Mouse (Mus musculus): ENCODE data around the gene Lrrc73.

Lrrc73 gene

DNA sequence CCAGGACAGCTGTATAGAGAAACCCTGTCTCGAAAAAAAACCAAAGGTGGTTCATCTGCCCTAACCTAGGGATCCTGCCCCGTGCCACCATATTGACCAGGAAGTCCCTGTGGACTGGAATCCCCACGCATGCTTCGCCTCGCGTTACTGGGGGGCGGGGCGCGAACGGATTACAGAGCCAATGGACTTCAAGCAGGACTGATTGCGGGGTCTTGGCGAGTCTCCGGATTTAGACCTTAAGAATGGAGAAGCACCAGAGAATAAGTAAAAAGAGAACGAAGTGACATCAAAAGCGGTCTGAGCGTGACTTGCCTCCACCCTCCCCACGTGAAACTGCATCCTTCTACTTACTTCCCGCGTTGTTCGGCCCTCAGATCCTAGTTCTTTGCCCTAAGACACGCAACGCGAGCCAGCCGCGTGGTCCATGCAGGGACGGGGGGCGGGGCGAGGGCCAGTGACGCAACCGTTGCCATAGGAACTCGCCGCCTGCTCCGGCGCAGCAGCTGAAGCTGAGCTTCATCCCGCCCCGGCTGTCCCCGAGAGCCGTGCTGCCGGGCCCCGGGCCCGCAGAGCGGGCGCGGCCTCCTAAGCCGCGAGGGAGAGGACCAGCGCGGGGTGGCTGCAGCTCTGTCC lies at the start of gene Lrrc73:
Lrrc73 (plus strand) TSS at position 80 of the 633 bp plus-strand sequence.
- peak; percentile 91 for DNase-seq (ENCODE audit: low read depth)

DNA sequence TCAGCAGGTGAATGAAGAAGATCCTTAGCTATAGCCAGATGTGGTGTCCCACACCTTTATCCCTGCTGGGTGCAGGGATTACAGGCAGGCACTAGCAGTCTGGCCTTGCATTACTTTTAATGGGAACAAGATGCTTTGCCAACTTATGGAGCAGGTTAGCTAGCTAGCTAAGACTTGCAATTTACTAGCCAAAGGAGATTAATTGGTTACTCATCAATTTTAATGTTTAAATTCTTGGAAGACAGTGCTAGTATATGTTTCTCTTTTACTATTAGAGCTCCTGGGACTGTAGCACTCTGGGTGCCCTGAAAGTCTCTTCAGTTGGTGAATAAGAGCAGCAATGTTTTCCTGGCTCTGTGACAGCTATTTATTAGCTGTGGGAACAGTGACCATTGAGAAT lies 46.7 kb upstream of the Lrrc73 start:
- DNase-seq (ENCODE audit: low read depth), result no peak

GRCm38 (mm10) chr17:46210550-46210949 lies 42.8 kb upstream of the Lrrc73 start:
- DNase-seq (ENCODE audit: low read depth), result no peak

- no peak for DNase-seq (ENCODE audit: low read depth)
Observed at GRCm38 (mm10) chr17:46221601-46222000, 31.7 kb upstream of the Lrrc73 start.

DNA sequence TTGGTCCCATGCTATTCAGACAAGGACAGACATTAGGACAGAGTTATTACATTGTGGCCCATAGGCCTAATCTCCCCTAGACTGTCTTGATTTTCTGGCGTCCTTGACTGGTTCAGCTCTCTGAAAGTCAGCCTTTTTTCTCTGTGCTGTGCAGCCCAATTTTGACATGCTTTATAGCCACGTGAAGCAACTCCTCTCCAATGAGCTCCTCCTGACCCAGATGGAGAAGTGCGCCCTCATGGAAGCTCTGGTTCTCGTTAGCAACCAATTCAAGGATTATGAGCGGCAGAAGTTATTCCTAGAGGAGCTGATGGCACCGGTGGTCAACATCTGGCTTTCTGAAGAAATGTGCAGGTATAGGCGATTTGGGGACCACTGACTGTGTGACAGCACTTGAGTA lies 25.8 kb upstream of the Lrrc73 start:
- no peak for DNase-seq (ENCODE audit: low read depth)

GRCm38 (mm10) chr17:46236067-46236466 lies 17.3 kb upstream of the Lrrc73 start:
- no peak for DNase-seq (ENCODE audit: low read depth)

- no peak for DNase-seq (ENCODE audit: low read depth)
Observed at GRCm38 (mm10) chr17:46237079-46237478, 16.3 kb upstream of the Lrrc73 start.

GRCm38 (mm10) chr17:46237480-46237879 lies 15.9 kb upstream of the Lrrc73 start:
- DNase-seq (ENCODE audit: low read depth), result no peak

GRCm38 (mm10) chr17:46239516-46240114 lies 13.7 kb upstream of the Lrrc73 start:
- DNase-seq (ENCODE audit: low read depth), result no peak

DNA sequence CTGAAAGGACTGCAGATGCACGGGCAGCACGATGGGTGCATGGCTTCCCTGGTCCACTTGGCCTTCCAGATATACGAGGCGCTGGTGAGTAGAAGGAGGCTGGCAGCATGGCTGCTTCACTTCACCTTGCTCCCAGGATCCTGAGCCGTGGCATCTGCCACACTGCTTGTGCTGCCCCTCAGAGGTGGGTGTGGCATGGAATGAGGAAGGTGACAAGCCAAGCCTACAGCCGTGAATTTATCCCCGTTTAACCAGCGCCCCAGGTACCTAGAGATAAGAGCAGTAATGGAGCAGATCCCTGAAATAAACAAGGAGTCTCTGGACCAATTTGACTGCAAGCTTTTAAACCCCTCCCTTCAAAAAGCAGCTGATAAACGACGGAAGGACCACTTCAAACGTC lies 11.9 kb upstream of the Lrrc73 start:
- no peak for DNase-seq (ENCODE audit: low read depth)

- DNase-seq (ENCODE audit: low read depth), result no peak
Observed at GRCm38 (mm10) chr17:46242274-46242673, 11.1 kb upstream of the Lrrc73 start.

DNA sequence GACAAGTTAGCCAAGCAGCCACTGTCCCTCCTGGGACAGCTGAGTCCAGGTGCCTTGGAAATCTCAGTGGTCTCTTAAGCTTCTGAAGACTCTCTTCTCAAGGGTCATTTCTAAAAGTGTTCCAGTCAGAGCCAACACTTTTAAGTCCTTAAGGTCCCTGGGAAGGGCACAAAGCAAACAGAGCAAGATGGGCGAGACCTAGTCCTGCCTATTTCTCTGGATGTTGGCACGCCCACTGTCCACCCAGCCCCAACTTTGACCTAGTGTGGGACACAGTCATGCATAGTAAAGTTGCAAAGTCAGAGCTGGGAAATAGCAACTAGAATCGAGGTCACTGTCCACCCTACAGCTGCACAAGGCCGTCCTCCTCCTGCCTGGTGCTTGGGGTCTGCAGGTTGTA lies 10.3 kb upstream of the Lrrc73 start:
- no peak for DNase-seq (ENCODE audit: low read depth)

DNA sequence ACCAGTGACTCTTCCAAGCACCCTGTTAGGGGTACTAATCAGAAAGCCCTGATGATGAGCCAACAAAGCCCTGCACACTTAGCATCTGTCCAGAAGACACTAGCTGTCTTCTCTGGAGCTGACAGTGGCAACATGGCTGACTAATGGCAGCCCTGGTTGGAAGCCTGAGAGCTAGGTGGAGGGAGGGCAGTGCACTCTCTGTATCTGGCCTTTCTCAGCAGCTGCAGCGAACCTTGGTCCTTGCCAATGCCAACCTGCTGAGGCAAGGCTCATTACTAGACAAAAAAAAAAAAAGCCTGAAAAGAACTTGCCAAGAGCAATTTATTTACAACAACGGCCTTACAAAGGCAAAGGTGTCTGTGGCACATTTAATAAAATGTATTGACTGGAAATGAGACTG lies 9.7 kb upstream of the Lrrc73 start:
- DNase-seq (ENCODE audit: low read depth), result no peak

DNA sequence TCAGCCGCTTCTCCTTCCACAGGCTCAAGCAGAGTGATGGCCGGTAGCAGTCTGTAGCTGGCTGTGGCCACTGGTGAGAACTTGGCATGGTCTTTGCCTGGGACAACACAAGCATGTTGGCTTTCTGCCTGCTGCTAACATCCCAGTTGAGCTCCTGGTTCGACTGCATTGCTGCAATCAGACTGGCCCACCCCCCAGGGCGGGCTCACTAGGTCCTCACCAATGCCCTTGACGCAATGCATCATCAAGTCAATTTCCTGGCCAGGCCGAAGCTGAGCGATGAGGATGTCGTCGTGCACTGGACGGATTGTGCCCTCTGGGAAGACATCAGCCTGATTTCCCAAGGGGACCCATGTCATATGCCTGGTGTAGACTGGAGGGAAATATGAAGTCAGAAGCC lies 8.8 kb upstream of the Lrrc73 start:
- DNase-seq (ENCODE audit: low read depth), result no peak

DNA sequence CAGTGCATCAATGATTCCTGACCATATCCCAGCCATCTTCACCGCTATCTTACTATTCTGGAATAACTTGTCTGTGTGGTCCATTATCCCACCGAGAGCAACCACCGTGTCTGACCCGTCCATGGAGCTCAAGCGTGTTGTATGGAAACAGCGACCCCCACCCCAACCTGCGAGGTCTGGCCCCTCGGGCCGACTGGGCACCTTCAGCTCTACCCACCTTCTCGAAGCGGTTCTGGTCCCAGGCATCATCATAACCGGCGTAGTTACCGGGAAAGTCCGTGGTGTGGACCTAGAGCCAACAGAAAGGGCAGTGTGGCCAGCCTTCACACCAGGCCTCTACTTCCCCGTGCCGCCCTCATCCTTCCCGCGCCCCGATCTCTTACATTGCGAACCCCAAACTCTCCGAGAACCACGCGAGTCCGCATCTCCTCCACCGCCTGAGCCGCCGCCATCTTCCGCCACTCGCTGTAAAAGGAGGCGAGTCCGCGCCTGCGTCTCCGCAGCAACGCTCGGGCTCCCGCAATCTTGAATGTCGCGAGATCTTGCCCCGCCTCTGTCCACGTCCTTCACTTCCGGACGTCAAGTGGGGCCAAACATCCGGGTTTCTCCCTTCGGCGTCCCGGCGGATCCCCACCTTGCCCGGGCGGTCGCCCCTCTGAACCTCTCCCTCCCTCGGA lies 5.7 kb upstream of the Lrrc73 start, which contains the start of the genes Polr1c and Yipf3:
Polr1c (minus strand) TSS at position 543 of the 677 bp plus-strand sequence.
Yipf3 (plus strand) TSS at position 569 of the 677 bp plus-strand sequence.
- DNase-seq (ENCODE audit: low read depth), result peak; percentile 96

DNA sequence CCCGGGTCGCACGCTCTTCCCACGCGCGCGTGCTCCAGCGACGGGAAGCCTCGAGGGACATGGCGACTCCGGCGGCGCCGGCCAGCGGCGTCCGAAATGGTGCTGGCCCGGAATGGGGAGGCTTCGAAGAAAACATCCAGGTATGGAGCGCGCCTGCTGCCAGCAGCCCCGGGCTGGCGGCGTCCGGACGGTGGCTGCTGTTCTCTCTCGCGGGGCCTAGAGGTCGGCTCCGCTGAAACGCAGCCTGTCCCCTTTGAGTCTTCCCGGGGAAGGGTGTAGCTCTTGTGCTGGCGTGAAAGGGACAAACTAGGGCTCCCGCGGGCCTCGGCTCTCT lies 5.2 kb upstream of the Lrrc73 start:
- DNase-seq (ENCODE audit: low read depth), result no peak

DNA sequence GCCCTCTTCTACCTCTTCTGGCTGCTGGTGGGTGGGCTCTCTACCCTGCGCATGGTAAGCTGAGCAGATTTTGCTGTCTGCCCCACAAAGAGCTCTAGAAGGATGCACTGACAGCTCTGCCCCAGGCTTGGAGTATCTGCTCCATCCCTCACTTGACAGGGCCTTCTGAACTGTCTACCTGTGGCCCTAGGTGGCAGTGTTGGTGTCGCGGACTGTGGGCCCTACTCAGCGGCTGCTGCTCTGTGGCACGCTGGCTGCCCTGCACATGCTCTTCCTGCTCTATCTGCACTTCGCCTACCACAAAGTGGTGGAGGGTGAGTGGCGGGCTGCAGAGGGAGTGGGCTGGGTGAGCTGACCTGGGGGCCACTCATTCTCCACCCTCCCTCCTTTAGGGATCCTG lies 2.2 kb upstream of the Lrrc73 start:
- DNase-seq (ENCODE audit: low read depth), result no peak

GRCm38 (mm10) chr17:46252571-46253451 lies 520 bp upstream of the Lrrc73 start:
- DNase-seq (ENCODE audit: low read depth), result peak; percentile 63

GRCm38 (mm10) chr17:46254106-46254505 lies 775 bp downstream of the Lrrc73 start:
- no peak for DNase-seq (ENCODE audit: low read depth)

- no peak for DNase-seq (ENCODE audit: low read depth)
Observed at GRCm38 (mm10) chr17:46255147-46255546, 1.8 kb downstream of the Lrrc73 start.

DNA sequence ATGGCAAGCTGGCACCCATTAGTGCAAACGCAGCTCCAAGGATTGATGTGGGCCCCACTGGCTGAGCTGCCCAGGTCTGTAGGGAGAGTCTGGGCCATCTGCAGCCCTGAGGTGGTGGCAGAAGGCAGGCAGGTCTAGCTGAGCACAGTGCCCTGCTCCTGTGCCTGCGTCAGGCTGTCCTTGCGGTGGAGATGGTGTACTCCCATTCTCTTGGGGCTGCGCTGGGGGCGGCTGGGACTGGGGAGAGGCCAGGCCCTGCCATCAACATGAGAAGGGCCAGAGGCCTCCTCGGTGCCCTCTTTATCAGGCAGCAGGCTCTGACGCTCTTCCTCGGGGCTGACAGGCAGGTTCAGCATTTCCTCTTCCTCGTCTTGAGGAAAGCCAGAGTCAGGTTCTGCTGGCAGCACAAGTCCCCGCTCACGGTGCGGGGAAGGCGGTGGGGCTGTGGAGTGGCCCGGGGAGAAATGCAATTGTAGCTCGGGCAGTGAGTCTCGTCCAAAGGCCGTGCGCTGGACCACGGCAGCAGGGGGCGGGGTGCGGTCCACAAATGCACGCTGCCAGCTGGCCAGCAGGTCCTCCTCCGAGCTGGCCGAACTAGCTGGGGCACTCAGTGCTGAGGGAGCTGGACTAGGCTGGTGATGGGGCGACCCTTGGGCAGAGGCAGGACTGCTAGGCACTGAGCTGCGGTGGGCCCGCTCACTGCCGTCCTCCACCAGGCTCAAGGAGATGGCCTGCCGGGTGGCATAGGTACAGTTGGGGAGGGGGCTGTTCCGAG lies 5.1 kb downstream of the Lrrc73 start:
- no peak for DNase-seq (ENCODE audit: low read depth)

GRCm38 (mm10) chr17:46259675-46260074 lies 6.3 kb downstream of the Lrrc73 start:
- DNase-seq (ENCODE audit: low read depth), result no peak

Measured in NIH3T3 (cell line).